Mouse (Mus musculus) E14TG2a.4 (cell line): Measurements from ENCODE around the gene Gm49355.

Source experiments
- CTCF ChIP-seq: conservative IDR thresholded peaks from 2 replicates; pipeline ENCODE4 v1.5.1; 2014; ENCODE audit warnings: low read length
- NANOG ChIP-seq: IDR thresholded peaks from 2 replicates; pipeline ENCODE4 v1.6.1; 2014; ENCODE audit warnings: borderline replicate concordance, low read length, mixed read lengths

DNA sequence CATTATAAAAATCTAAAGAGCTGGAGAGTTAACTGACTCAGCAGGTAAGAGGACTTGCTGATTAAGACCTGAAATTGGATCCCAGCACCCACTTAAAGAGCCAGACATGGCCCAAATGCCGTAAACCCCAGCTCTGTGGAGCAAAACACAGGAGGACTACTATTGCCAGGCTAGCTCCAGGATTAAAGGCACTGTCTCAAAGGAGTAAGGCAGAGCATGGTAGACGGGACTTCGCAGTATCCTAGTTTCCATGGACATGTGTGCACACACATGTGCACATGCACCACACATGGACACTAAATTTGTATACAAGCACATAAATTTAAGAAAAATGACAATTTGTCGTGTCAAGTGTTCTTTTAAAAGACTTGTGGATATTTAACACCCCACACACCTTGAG is 16.5 kb downstream of the Gm49355 start:
- TF ChIP-seq CTCF (no peak), NANOG (no peak)
